Mouse (Mus musculus): ENCODE measurements at regions not wholly inside any gene's neighbourhood (a gene's known extent, or its start where the extent isn't known, plus 50 kb on each side); places are given as distances from the start of the nearest gene placed in this dataset.

DNA sequence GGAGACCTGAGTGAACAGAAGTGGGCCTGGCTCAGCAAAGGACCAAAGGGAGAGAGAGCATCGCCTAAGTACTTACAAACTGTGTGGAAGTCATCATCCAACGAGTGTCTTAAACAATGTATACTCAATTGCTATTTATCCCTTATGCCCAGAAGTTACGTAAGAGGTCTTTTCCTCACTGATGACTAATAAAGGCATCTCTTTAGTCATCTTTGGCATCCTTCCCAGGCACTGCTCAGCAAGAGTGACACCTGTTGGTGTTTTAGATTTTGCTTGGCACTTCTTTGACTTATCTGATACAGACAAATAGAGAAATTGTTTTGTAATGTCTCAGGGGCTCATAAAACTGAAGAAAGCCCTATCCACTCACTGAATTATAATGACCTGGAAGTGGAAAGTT, 59.4 kb upstream of the Cenpw start:
- peak; percentile 2 to 5 for DNase-seq

DNA sequence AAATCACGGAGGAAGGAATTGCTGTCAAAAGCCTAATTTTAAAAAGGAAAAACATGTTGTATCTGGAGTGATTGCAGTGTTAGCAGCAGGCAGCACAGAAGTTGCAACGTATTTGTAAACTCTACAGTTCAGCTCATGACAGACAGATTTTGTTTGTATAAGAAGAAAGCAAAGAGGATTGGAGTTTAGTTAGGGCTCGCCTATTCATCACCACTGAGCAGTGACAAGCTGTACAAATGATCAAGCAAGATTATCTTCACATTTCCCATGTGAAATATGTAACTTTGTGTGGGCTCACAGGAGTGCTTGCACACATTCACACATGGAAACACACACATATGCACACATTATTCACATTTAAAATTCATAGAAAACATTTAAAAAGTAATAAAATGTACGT, 57.5 kb upstream of the Cenpw start:
- DNase-seq: no peak

All from cerebellum, postnatal 14 days (tissue).